Mouse (Mus musculus) lung, embryonic 15.5 days (tissue): ENCODE data around the gene Slc25a23. TPM values are rescaled to one million over a fixed set of nuclear protein-coding genes. Genes with fewer than 3 reads are reported as not detected.

ENCODE experiments used
- ATAC-seq: fragments of 200-750 bp; cut with Nextera tagmentation; 2 replicates; pipeline ENCODE4 v1.8.0; 2017; ENCODE audit warnings: moderate number of reproducible peaks, borderline replicate concordance; ENCODE audit not compliant: low FRiP score, low TSS enrichment; ENCODE audit errors: extremely low read depth
- H3K27ac ChIP-seq: fragments of 300-500 bp; sonication (generic); 2 replicates; pipeline ENCODE4 v1.5.1; 2015; ENCODE audit warnings: moderate library complexity, mild to moderate bottlenecking, inconsistent platforms
- H3K27me3 ChIP-seq: fragments of 300-500 bp; sonication (generic); 2 replicates; pipeline ENCODE4 v1.6.1; 2015; ENCODE audit warnings: inconsistent platforms
- H3K36me3 ChIP-seq: fragments of 300-500 bp; sonication (generic); 2 replicates; pipeline ENCODE4 v1.6.1; 2015; ENCODE audit warnings: inconsistent platforms
- H3K4me1 ChIP-seq: fragments of 300-500 bp; sonication (generic); 2 replicates; pipeline ENCODE4 v1.6.1; 2015; ENCODE audit warnings: inconsistent platforms
- H3K4me2 ChIP-seq: fragments of 300-500 bp; sonication (generic); 2 replicates; pipeline ENCODE4 v1.6.1; 2015; ENCODE audit warnings: inconsistent platforms, mild to moderate bottlenecking, moderate library complexity
- H3K4me3 ChIP-seq: fragments of 300-500 bp; sonication (generic); 2 replicates; pipeline ENCODE4 v1.5.1; 2015; ENCODE audit warnings: mild to moderate bottlenecking, inconsistent platforms
- H3K9ac ChIP-seq: fragments of 300-500 bp; sonication (generic); 2 replicates; pipeline ENCODE4 v1.6.1; 2015; ENCODE audit warnings: inconsistent platforms
- H3K9me3 ChIP-seq: fragments of 300-500 bp; sonication (generic); 2 replicates; pipeline ENCODE4 v1.6.1; 2016; ENCODE audit warnings: inconsistent platforms
- WGBS: fragments of 180-500 bp; shearing (Covaris S2); methylation state at CpG from one replicate; pipeline ENCODE4 v1.1.7; 2015; 5-methylcytosine and 5-hydroxymethylcytosine counted together
- polyA plus RNA-seq: library from polyadenylated mRNA; unstranded; fragments of >200 nt; fragmentation: Nextera tagmentation; extraction: Ambion mirVana; gene quantifications from 2 replicates; pipeline ENCODE4 v1.2.1, GENCODE M21; 2015

Gene Slc25a23
- polyA plus RNA-seq: 8.7 and 9.5 TPM in 2 replicates

- Histone ChIP-seq H3K27me3 (peaks cover 30% of the 10 kb centered on the region), H3K4me3 (peak within 1 kb of the TSS; percentile 85), H3K36me3 (0 out of 2 replicates have a peak, but pooled peaks cover 2% of the 10 kb centered on the region), H3K4me1 (peaks cover 16% of the 10 kb centered on the region), H3K27ac (peak within 1 kb of the TSS; percentile 83), H3K9ac (peak within 1 kb of the TSS; percentile 66), H3K9me3 (no peaks in the 10 kb centered on the region), H3K4me2 (peak within 1 kb of the TSS; percentile 98)
- 2% methylated on average over 35 of the region's 45 CpGs for WGBS
- peak; percentile 51; the same call in 1 of the 2 replicates for ATAC-seq
Observed at GRCm38 (mm10) chr17:57059486-57059977, at the start of gene Slc25a23. Slc25a23 (minus strand) TSS chr17:57059863.

DNA sequence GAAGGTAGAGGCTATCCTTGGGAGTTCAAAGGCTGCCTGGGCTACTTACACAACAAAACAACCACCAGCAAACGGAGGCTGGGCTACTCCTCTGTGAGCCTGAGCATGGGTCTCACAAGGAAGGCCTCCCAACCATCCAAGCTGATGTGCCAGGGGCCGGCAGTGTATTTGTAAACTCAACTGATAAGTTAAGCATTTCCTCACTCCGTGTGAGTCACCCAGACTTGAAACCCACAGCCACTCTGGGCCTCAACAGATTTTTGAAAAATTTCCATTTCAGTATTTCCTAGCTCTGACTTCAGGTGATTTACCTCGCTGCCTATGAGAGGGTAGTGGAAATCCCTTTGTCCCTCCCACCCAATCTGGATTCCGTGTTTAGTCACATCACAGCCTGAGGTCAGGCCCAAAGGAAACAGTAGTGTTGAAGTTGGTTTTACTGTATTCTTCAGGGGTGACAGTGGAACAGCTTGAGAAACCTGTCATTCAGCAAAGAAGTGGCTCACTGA, 49.1 kb upstream of the Slc25a23 start:
- ATAC-seq: no peak
- 32% methylated on average over 5 of the region's 5 CpGs for WGBS
- no peaks in the 10 kb centered on the region for H3K27me3 ChIP-seq

DNA sequence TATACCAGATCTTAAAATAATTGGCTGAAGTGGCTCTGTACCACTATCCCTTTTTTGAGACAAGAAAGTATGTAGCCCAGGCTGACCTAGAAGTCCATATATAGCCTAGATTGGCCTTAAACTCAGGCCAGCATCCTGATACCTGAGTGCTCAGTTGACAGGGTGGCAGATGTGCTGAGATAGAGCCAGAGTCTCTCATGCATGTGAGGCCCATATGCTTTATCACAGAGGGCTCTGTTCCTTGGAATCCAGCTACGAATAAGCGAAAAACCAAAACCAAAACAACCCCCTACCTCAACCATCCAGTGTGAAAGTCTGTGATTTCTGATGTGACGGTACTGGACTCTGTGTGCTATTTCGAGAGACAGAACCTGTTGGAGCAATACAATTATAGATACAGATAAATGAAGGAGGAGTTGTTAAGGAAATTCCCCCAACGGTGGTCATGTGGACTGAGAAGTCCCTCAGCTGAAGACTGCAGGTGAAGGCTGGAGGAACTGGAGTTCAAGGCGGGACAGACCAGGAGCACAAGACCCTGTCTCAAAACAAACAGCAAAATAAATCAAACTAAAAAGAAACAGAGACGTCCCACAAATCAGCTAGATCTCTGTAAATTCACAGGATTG, 48.5 kb upstream of the Slc25a23 start:
- Histone ChIP-seq H3K4me3 (no peak overlapping the region), H3K9ac (no peak overlapping the region), H3K27ac (no peak overlapping the region), H3K4me1 (peaks cover 31% of the 10 kb centered on the region), H3K9me3 (no peaks in the 10 kb centered on the region), H3K27me3 (no peaks in the 10 kb centered on the region), H3K4me2 (no peak overlapping the region), H3K36me3 (no peaks in the 10 kb centered on the region)
- WGBS: 78% methylated on average over 7 of the region's 7 CpGs
- no peak for ATAC-seq

More for the DNA sequence above, 49.1 kb upstream of the Slc25a23 start:
- no peaks in the 10 kb centered on the region for H3K36me3 ChIP-seq
- peaks cover 31% of the 10 kb centered on the region for H3K4me1 ChIP-seq
- H3K9ac ChIP-seq: no peak overlapping the region
- no peak overlapping the region for H3K27ac ChIP-seq
- no peak overlapping the region for H3K4me2 ChIP-seq
- no peaks in the 10 kb centered on the region for H3K9me3 ChIP-seq
- H3K4me3 ChIP-seq: no peak overlapping the region

DNA sequence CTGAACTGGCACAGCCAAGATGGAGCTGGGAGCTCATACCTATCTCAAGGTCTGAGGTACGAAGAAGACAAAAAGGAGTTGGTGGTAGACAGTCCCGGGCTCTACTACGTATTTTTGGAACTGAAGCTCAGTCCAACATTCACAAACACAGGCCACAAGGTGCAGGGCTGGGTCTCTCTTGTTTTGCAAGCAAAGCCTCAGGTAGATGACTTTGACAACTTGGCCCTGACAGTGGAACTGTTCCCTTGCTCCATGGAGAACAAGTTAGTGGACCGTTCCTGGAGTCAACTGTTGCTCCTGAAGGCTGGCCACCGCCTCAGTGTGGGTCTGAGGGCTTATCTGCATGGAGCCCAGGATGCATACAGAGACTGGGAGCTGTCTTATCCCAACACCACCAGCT, 47.4 kb upstream of the Slc25a23 start:
- peaks cover 31% of the 10 kb centered on the region for H3K4me1 ChIP-seq
- no peaks in the 10 kb centered on the region for H3K27me3 ChIP-seq
- H3K4me2 ChIP-seq: peak overlapping the region; percentile 90; the same call in 1 of the 2 replicates
- no peak overlapping the region for H3K4me3 ChIP-seq
- H3K9me3 ChIP-seq: no peaks in the 10 kb centered on the region
- no peak overlapping the region for H3K9ac ChIP-seq
- no peaks in the 10 kb centered on the region for H3K36me3 ChIP-seq
- no peak overlapping the region for H3K27ac ChIP-seq
- no peak for ATAC-seq
- 83% methylated on average over 5 of the region's 5 CpGs for WGBS

DNA sequence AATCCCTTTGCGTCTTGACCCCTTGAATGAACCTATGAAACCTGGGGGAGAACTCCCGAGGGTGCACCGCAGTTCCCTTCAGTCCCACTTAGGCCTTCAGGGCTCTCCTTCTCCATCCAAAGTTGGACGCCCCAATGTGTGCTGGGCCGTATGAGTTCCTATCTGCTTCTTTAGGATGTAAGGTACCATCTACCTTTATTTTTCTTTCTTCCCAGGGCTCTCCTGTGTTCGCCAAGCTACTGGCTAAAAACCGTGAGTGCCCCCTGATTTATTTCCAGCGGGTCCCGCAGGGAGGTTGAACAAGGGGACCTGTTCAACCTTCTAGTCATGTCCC, 46.3 kb upstream of the Slc25a23 start:
- 9% methylated on average over 9 of the region's 9 CpGs for WGBS
- ATAC-seq: no peak
- no peaks in the 10 kb centered on the region for H3K9me3 ChIP-seq
- H3K27me3 ChIP-seq: no peaks in the 10 kb centered on the region
- H3K4me3 ChIP-seq: peak overlapping the region; percentile 53
- H3K9ac ChIP-seq: peak overlapping the region; percentile 58; the same call in 1 of the 2 replicates
- no peaks in the 10 kb centered on the region for H3K36me3 ChIP-seq
- peaks cover 31% of the 10 kb centered on the region for H3K4me1 ChIP-seq
- peak overlapping the region; percentile 90 for H3K4me2 ChIP-seq
- H3K27ac ChIP-seq: no peak overlapping the region

GRCm38 (mm10) chr17:57105181-57106034, 45.7 kb upstream of the Slc25a23 start, which contains the start of gene Tnfsf9:
Tnfsf9 (plus strand) TSS chr17:57105325.
- H3K27ac ChIP-seq: peak within 1 kb of the TSS; percentile 67
- peak within 1 kb of the TSS; percentile 53 for H3K4me3 ChIP-seq
- peak within 1 kb of the TSS; percentile 90 for H3K4me2 ChIP-seq
- WGBS: under 1% methylated on average over 55 of the region's 61 CpGs
- H3K27me3 ChIP-seq: no peaks in the 10 kb centered on the region
- peak within 1 kb of the TSS; percentile 58 for H3K9ac ChIP-seq
- peak; percentile 78 for ATAC-seq
- H3K36me3 ChIP-seq: no peaks in the 10 kb centered on the region
- H3K4me1 ChIP-seq: peaks cover 31% of the 10 kb centered on the region
- H3K9me3 ChIP-seq: no peaks in the 10 kb centered on the region

- Histone ChIP-seq H3K4me1 (peaks cover 31% of the 10 kb centered on the region), H3K36me3 (no peaks in the 10 kb centered on the region), H3K27me3 (no peaks in the 10 kb centered on the region), H3K9me3 (no peaks in the 10 kb centered on the region), H3K27ac (no peak overlapping the region), H3K4me2 (peak overlapping the region; percentile 90), H3K4me3 (peak overlapping the region; percentile 53), H3K9ac (peak overlapping the region; percentile 58; the same call in 1 of the 2 replicates)
- WGBS: 42% methylated on average over 4 of the region's 4 CpGs
- ATAC-seq: no peak
Observed at GRCm38 (mm10) chr17:57104496-57104895, 44.8 kb upstream of the Slc25a23 start.

- H3K4me3 ChIP-seq: no peak overlapping the region
- H3K9me3 ChIP-seq: no peaks in the 10 kb centered on the region
- 77% methylated on average over 2 of the region's 2 CpGs for WGBS
- ATAC-seq: no peak
- H3K27ac ChIP-seq: no peak overlapping the region
- peaks cover 20% of the 10 kb centered on the region for H3K4me1 ChIP-seq
- H3K27me3 ChIP-seq: no peaks in the 10 kb centered on the region
- H3K36me3 ChIP-seq: no peaks in the 10 kb centered on the region
- no peak overlapping the region for H3K9ac ChIP-seq
- H3K4me2 ChIP-seq: no peak overlapping the region
Observed at GRCm38 (mm10) chr17:57102276-57102675, 42.6 kb upstream of the Slc25a23 start.

GRCm38 (mm10) chr17:57099629-57100325, 40.1 kb upstream of the Slc25a23 start:
- 8% methylated on average over 10 of the region's 10 CpGs for WGBS
- no peak overlapping the region for H3K4me2 ChIP-seq
- no peaks in the 10 kb centered on the region for H3K36me3 ChIP-seq
- H3K4me3 ChIP-seq: no peak overlapping the region
- no peak overlapping the region for H3K9ac ChIP-seq
- H3K27ac ChIP-seq: no peak overlapping the region
- no peak for ATAC-seq
- H3K9me3 ChIP-seq: no peaks in the 10 kb centered on the region
- H3K4me1 ChIP-seq: peaks cover 16% of the 10 kb centered on the region
- H3K27me3 ChIP-seq: no peaks in the 10 kb centered on the region

DNA sequence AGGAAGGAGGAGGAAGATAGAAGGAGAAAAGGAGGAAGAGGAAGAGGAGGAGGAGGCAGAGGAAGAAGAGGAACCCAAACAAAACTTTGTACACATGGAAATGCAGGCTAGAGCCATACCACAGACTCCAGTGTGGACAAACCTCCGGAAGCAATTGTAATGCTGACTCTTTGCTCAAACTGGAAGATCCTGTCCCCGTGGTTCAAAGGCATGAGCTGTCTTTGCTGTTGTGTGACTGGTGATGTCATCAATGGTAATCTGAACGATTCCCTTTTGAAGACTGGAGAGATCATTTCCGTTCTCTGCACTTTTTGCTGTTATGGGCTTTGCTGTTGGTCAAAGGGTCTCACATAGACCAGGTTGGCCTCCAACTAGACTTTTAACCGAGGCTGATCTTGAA, 38.7 kb upstream of the Slc25a23 start:
- Histone ChIP-seq H3K27ac (no peak overlapping the region), H3K9ac (no peak overlapping the region), H3K4me1 (peaks cover 9% of the 10 kb centered on the region), H3K27me3 (no peaks in the 10 kb centered on the region), H3K9me3 (no peaks in the 10 kb centered on the region), H3K4me2 (no peak overlapping the region), H3K36me3 (no peaks in the 10 kb centered on the region), H3K4me3 (no peak overlapping the region)
- no peak for ATAC-seq
- WGBS: 66% methylated on average over 5 of the region's 5 CpGs

DNA sequence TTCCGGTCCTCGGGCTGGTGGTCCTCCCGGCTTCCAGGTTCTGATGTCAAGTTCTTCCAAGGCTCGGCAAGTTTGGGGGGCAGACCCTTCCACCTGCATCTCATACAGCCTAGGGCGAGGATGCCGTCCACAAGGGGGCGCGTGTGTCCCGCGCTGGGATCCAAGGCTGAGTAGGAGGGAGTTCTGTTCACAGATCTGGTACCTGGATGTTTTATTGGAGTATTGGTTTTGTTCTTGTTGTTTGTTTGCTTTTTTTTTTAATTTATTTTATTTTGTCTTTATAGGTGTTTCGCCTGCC, 36.9 kb upstream of the Slc25a23 start:
- no peak overlapping the region for H3K27ac ChIP-seq
- no peaks in the 10 kb centered on the region for H3K9me3 ChIP-seq
- H3K36me3 ChIP-seq: no peaks in the 10 kb centered on the region
- H3K27me3 ChIP-seq: no peaks in the 10 kb centered on the region
- peak overlapping the region; percentile 54 for H3K4me2 ChIP-seq
- peak; percentile 73; the same call in 1 of the 2 replicates for ATAC-seq
- no peak overlapping the region for H3K9ac ChIP-seq
- H3K4me1 ChIP-seq: peaks cover 9% of the 10 kb centered on the region
- peak overlapping the region; percentile 17 for H3K4me3 ChIP-seq
- 1% methylated on average over 11 of the region's 11 CpGs for WGBS
